Mouse (Mus musculus): ENCODE results near the gene Fam208b.
"Not testable (repeated sequence)": the region's sequence is repeated elsewhere in the genome, so short reads cannot be mapped to it uniquely, and the experiment has no call there.

Fam208b gene

GRCm38 (mm10) chr13:3563130-3563529, 47.8 kb downstream of the Fam208b start:
- no peak for DNase-seq (ENCODE audit: low read depth)

- no peak for DNase-seq (ENCODE audit: low read depth)
These were observed 63.1 kb downstream of the Fam208b start for GRCm38 (mm10) chr13:3547856-3548255.

- no peak for DNase-seq (ENCODE audit: low read depth)
These were observed 63.5 kb downstream of the Fam208b start for GRCm38 (mm10) chr13:3547410-3547809.

GRCm38 (mm10) chr13:3544925-3545324, 66.0 kb downstream of the Fam208b start:
- no peak for DNase-seq (ENCODE audit: low read depth)

- DNase-seq (ENCODE audit: low read depth), result no peak
These were observed 66.6 kb downstream of the Fam208b start for GRCm38 (mm10) chr13:3544077-3544874.

- no peak for DNase-seq (ENCODE audit: low read depth)
These were observed 69.6 kb downstream of the Fam208b start for GRCm38 (mm10) chr13:3541159-3541782.

DNA sequence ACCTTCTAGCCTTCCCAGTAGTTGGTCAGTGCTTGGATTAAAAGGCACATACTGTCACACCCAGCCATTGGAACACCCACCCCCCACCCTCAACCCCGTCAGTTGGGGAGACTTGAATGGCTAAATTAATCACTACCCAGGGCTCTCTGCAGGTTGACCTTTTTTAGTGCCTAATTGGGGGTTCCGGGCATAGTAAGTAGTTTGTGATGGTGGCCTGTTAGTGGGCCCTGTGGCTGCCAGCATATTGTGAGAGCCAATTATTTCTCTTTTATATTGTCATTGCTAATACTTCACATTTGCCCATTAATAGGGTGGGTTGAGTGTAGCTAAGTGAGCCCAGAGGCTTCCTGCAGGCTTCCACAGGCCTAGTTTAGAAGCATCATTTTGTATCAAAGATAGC, 70.7 kb downstream of the Fam208b start:
- DNase-seq (ENCODE audit: low read depth), result no peak

GRCm38 (mm10) chr13:3538969-3539562, 71.8 kb downstream of the Fam208b start:
- DNase-seq (ENCODE audit: low read depth), result no peak

DNA sequence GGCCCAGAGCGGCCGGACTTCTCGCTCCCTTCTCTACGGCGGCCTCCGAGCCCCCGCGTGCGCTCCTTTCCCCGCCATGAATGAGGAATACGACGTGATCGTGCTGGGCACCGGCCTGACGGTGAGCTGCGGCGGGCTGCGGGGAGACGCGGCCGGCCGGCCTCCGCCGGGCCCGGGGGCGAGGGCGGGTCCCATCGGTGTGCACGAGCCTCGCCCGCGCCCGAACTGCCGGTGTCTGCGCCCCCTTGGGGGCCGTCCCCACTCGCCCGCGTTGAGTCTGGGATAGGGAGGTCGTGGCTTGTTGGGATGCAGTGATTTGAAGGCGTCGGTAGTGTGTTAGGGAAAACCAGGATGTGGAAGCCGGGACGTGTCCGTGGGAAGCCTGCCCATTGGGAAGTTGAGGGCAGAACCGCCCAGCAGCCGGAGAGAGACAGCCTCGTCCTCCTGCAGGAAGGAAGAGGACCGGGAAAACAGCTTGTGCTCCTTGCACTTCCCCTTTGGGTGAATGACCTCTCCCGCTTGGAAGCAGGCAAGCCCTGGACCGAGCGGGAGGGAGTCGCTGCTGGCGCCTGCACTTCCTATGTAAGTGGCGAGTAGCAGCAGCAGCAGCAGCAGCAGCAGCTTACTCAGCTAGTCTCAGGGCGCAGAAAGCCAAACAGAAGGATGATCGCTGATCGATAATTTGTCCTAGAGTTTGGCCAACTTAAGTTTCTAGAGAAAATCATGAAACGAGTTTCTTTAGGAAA, 72.5 kb downstream of the Fam208b start:
- DNase-seq (ENCODE audit: low read depth), result no peak

- peak; percentile 95 for DNase-seq (ENCODE audit: low read depth)
These were observed 73.2 kb downstream of the Fam208b start, which contains the start of gene Gdi2 for GRCm38 (mm10) chr13:3537594-3538222. Gene Gdi2 (plus strand): TSS chr13:3538063.

GRCm38 (mm10) chr13:3534146-3534545, 76.8 kb downstream of the Fam208b start:
- no peak for DNase-seq (ENCODE audit: low read depth)

DNA sequence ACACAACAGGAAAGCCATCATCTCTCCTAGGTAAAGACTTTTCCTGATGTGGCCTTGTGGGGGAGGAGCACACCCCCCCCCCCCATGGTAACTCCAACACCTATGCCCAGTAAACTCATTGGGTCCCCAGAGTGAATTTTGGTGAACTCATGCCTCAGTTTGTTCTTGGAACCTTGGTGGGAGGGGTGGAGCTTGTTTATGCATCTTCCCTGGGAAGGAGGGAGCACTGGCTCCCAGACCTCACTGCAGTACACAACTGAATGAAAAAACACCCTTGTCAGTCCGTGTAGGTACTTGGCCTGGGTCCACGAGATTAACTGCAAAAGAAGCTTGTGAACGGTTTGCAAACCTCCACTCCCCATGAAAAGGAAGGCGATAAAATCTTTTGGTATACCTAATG, 78.5 kb downstream of the Fam208b start:
- DNase-seq (ENCODE audit: low read depth), result no peak

GRCm38 (mm10) chr13:3531692-3532320, 79.1 kb downstream of the Fam208b start:
- DNase-seq (ENCODE audit: low read depth), result no peak

DNA sequence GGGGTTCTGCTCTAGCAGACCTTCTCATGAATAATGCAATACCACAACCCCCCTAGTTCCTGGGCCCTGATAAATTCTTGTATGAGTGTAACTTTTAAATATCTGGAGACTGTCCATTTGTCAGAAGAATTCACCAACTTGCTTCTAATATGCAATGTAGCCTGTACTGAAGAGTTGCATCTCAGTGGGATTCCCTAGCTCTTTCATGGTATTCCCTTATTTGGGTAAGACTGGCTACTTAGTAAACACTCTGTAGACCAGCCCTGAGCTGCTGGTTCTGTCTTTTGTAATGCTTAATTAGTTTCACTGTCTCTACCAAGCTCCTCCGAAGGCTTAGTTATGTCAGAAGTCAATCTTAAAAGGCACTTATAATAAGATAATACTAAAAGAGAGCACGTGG, 79.7 kb downstream of the Fam208b start:
- DNase-seq (ENCODE audit: low read depth), result not testable (repeated sequence)

- no peak for DNase-seq (ENCODE audit: low read depth)
These were observed 80.5 kb downstream of the Fam208b start for GRCm38 (mm10) chr13:3530451-3530850.

GRCm38 (mm10) chr13:3526328-3526727, 84.6 kb downstream of the Fam208b start:
- no peak for DNase-seq (ENCODE audit: low read depth)

DNA sequence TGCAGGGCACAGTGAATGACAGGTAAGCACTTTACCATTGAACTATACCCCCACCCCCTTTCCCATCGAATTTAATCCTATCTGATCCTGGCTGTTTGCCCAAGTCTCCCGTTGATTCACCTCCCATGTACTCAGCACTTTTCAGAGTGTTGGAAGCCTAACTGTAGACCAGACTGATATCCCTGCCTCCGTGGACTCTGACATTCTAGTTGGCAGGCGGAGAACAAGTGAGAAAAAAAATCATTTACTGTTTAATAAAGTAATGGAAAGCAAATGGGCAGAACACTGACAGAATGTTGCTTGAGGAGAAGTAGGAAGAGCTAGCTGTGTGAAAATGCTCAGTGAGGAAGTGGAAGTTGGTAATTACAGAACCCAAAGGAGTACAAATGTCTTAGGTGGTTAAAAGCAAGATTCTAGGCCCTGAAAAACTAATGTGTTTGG, 85.3 kb downstream of the Fam208b start:
- DNase-seq (ENCODE audit: low read depth), result no peak

DNA sequence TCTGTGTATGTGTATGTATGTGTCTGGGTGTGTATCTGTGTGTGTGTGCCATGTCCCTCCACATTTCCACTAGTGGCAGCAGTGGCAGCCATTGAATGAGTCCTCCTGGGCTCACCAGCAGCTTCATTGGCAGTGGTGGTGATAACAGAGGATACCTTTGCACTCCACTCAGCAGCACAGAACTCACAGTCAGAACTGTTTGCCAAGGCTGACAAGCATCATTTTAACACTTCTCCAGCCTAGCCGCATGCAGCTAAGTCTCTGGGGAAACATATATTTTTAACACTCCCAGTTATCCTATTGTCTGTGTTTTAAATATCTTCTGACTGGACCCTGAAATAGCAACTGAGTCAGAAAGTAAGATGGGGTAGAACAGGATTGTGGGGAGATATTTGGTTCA, 87.0 kb downstream of the Fam208b start:
- no peak for DNase-seq (ENCODE audit: low read depth)

DNA sequence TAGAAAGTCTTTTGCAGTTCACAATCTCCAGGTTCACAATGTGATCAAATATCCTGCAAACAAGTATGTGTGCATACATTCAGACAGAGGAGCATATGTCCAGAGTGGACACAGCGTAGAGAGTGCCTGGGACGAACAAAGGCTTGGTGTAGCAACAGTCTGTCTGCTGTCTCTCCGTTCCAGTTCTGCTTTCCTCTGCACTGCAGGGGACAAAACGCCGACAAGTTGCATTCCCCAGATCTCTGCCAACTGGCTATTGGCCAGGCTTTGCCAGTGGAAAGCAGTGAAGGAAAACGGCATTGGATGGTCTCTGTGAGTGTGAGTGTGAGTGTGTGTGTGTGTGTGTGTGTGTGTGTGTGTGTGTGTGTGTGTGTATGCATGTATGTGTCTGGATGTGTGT, 87.4 kb downstream of the Fam208b start:
- no peak for DNase-seq (ENCODE audit: low read depth)

DNA sequence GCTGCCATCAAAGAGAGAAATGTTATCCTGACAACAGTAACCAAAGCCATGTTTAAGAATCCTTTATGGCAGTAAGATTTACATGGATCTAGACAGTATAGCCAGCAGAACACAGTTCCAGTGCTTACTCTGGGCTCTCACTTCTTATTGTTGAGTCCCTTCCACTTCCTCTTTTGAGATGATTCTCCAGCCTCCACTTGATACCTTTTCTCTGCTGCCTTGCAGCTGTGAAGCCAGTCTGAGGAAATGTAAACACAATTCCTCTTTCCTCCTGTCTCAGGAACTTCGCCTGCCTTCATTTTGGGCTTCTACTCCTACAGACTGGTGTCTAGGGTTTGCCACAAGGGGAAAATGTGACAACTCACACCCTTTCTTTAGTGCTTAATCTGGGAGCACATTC, 90.9 kb downstream of the Fam208b start:
- not testable (repeated sequence) for DNase-seq (ENCODE audit: low read depth)

DNA sequence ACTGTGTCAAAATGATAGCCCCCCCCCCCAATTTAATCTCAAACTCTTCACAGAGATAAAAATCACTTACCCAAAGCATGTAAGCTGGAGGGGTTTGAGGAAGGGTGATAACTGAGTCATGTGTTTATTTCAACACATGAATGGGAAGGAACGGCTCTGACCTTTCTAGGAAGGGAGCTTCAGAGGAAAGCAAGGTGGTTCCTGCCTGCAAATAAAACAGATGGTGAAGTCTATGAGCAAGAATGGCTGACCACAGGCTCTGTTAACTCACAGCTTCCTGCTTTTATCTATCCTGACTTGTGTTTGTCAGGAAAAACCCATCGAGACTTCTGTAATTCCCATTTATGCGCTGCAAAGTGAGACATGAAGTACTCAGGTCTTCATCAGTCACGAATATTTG, 91.6 kb downstream of the Fam208b start:
- not testable (repeated sequence) for DNase-seq (ENCODE audit: low read depth)
